ENCODE assay signal across 15 mouse cellular contexts in the genomic region with DNA sequence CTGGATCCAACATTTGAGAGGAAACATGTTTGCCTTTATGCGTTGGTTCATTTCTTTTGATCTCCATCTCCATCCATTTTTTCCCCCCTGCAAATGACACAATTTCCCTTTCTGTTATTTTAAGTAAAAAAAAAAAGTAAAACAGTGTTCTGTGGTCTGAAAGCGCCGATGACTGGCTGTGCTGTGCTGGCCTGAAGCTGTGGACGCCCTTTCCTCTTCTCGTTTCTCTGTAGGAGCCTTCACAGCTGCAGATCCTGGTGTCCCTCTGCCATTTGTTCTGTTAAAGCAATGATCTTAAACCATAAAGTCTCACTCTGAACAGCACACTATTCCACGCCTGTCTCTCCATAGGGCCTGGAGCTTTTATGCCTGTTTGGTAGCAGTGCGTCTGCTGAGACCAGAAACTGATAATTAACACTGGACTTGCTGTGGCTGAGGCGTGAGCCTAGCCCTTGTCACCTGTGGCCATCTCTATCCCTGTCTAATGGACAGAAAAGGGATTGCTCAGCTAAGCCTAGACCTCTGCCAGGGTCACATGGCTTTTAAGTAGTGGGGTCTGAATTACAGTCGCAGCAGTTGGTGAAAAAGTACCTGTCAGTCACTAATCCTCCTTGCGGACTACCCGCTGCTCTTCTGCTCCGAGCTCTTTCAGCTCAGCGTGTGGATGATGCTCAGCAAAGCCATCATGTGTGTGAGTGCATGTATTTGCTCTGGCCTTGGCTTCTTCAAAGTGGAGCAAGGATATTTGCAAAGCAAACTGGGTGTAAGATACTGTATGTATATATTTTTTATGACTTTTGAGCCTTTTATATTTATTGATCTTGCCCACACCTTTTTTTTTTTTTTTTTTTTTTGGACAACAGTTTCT. TPM values are rescaled to one million over a fixed set of nuclear protein-coding genes. Genes with fewer than 3 reads are reported as not detected.
A peak's percentile ranks its signal among the peaks of the same experiment; 100 is the strongest.
DNase-seq lines count a peak whose midpoint lies in the region; ATAC-seq and TF ChIP-seq lines count a peak whose summit lies in the region.
"Had no signal": no experiment of that assay in that cellular context is flagged by ENCODE, and none has a peak within 500 bp of the region (broad histone marks: within the 10 kb centered on the region; RNA-seq: fewer than 3 reads in every experiment).

No protein-coding gene starts in this region.

- intact Hi-C loops in heart, adult 2 months (cut with DNase I): loop anchor here (1.0 kb wide), 1 partner anchor 83 kb away; no protein-coding TSS in a partner anchor
- intact Hi-C loops in heart, postnatal 25 days (cut with DNase I): no loop called here

- 0 out of 2 replicates have a peak, but pooled peaks have one; percentile 38 for ATAC-seq in midbrain, embryonic 11.5 days (ENCODE audit: low FRiP score)
- ATAC-seq in midbrain, embryonic 13.5 days: peak; percentile 84
- ATAC-seq: CD4-positive, CD25-positive, alpha-beta regulatory T cell, adult 4 months; intestine, embryonic 16.5 days had no signal

- 62% methylated on average over 13 of the region's 13 CpGs for WGBS in heart, adult 2 months
- 58% methylated on average over 13 of the region's 13 CpGs for WGBS in midbrain, embryonic 11.5 days
- WGBS in midbrain, embryonic 10.5 days: 68% methylated on average over 13 of the region's 13 CpGs
- 51% methylated on average over 13 of the region's 13 CpGs for WGBS in midbrain, embryonic 13.5 days

- no peak for DNase-seq in heart, adult 2 months
- no peak for DNase-seq in heart, postnatal 25 days (ENCODE audit: low spot score)
- DNase-seq in midbrain, embryonic 11.5 days (ENCODE audit: low spot score, missing footprints): no peak
- no peak for DNase-seq in midbrain, embryonic 10.5 days (ENCODE audit: low spot score)
- DNase-seq in testis, postnatal 10 days (ENCODE audit: low spot score): no peak
- no peak for DNase-seq in neural tube, embryonic 10.5 days (ENCODE audit: extremely low spot score, low spot score)
- DNase-seq: kidney, postnatal 4 days; lung, adult 2 months; right cerebral cortex, postnatal 14 days; thymus, postnatal 25 days had no signal

- H3K4me1 ChIP-seq in heart, adult 2 months (ENCODE audit: control insufficient read depth, insufficient read depth, low read length): peaks cover 19% of the 10 kb centered on the region
- H3K4me1 ChIP-seq in midbrain, embryonic 11.5 days (ENCODE audit: control insufficient read depth, insufficient read depth, low read length): no peaks in the 10 kb centered on the region
- peaks cover 11% of the 10 kb centered on the region for H3K4me1 ChIP-seq in midbrain, embryonic 10.5 days
- peaks cover 8% of the 10 kb centered on the region; the same call in 1 of the 2 replicates for H3K4me1 ChIP-seq in midbrain, embryonic 13.5 days (replicated peaks)

- H3K9me3 ChIP-seq in midbrain, embryonic 11.5 days (ENCODE audit: control insufficient read depth, low read length): no peaks in the 10 kb centered on the region
- no peaks in the 10 kb centered on the region for H3K9me3 ChIP-seq in midbrain, embryonic 10.5 days (replicated peaks)
- no peaks in the 10 kb centered on the region for H3K9me3 ChIP-seq in midbrain, embryonic 13.5 days
- H3K9me3 ChIP-seq: embryonic facial prominence, embryonic 13.5 days; limb, embryonic 15.5 days had no signal

- TF ChIP-seq POLR2A in heart, adult 2 months (IDR thresholded peaks at IDR 0.05; ENCODE audit: insufficient read depth, low read depth, low read length): no peak

- H3K4me2 ChIP-seq in midbrain, embryonic 11.5 days: no peak overlapping the region
- H3K4me2 ChIP-seq in midbrain, embryonic 13.5 days (replicated peaks): no peak overlapping the region
- H3K4me2 ChIP-seq: embryonic facial prominence, embryonic 13.5 days; limb, embryonic 15.5 days had no signal

- H3K9ac ChIP-seq in heart, adult 2 months (ENCODE audit: low read depth, low read length): no peak overlapping the region
- H3K9ac ChIP-seq in midbrain, embryonic 11.5 days (ENCODE audit: low read length): no peak overlapping the region
- H3K9ac ChIP-seq in midbrain, embryonic 13.5 days (replicated peaks): no peak overlapping the region
- H3K9ac ChIP-seq: embryonic facial prominence, embryonic 13.5 days; limb, embryonic 15.5 days had no signal

- H3K79me2 ChIP-seq in heart, adult 2 months (replicated peaks; ENCODE audit: control insufficient read depth, insufficient read depth, low read length): peaks cover 2% of the 10 kb centered on the region; the same call in 1 of the 2 replicates

- no peaks in the 10 kb centered on the region for H3K27me3 ChIP-seq in heart, adult 2 months (ENCODE audit: control insufficient read depth, insufficient read depth, low read length)
- H3K27me3 ChIP-seq in midbrain, embryonic 11.5 days (ENCODE audit: control insufficient read depth, insufficient read depth, low read length): no peaks in the 10 kb centered on the region
- H3K27me3 ChIP-seq in midbrain, embryonic 10.5 days (ENCODE audit: low read depth, poor library complexity, severe bottlenecking): no peaks in the 10 kb centered on the region
- no peaks in the 10 kb centered on the region for H3K27me3 ChIP-seq in midbrain, embryonic 13.5 days
- H3K27me3 ChIP-seq: embryonic facial prominence, embryonic 13.5 days; limb, embryonic 15.5 days had no signal

- no peak for TF ChIP-seq EP300 in heart, adult 2 months (IDR thresholded peaks at IDR 0.05; ENCODE audit: insufficient read depth, low read depth, low read length)

- no peak overlapping the region for H3K4me3 ChIP-seq in heart, adult 2 months
- H3K4me3 ChIP-seq in midbrain, embryonic 11.5 days (ENCODE audit: low read depth, low read length): no peak overlapping the region
- H3K4me3 ChIP-seq in midbrain, embryonic 10.5 days: no peak overlapping the region
- H3K4me3 ChIP-seq in midbrain, embryonic 13.5 days (replicated peaks): no peak overlapping the region
- H3K4me3 ChIP-seq: embryonic facial prominence, embryonic 13.5 days; limb, embryonic 15.5 days had no signal

- peak overlapping the region; percentile 49 for H3K27ac ChIP-seq in heart, adult 2 months
- H3K27ac ChIP-seq in midbrain, embryonic 11.5 days (ENCODE audit: low read depth, low read length): no peak overlapping the region
- H3K27ac ChIP-seq in midbrain, embryonic 10.5 days (replicated peaks): no peak overlapping the region
- no peak overlapping the region for H3K27ac ChIP-seq in midbrain, embryonic 13.5 days
- H3K27ac ChIP-seq: embryonic facial prominence, embryonic 13.5 days; limb, embryonic 15.5 days had no signal

- peaks cover 35% of the 10 kb centered on the region for H3K36me3 ChIP-seq in heart, adult 2 months (ENCODE audit: control insufficient read depth, insufficient read depth, low read length)
- no peaks in the 10 kb centered on the region for H3K36me3 ChIP-seq in midbrain, embryonic 11.5 days (ENCODE audit: control insufficient read depth, insufficient read depth, low read length)
- no peaks in the 10 kb centered on the region for H3K36me3 ChIP-seq in midbrain, embryonic 10.5 days
- H3K36me3 ChIP-seq in midbrain, embryonic 13.5 days: no peaks in the 10 kb centered on the region
- H3K36me3 ChIP-seq: limb, embryonic 15.5 days had no signal

- TF ChIP-seq CTCF in heart, adult 2 months (IDR thresholded peaks at IDR 0.05): no peak

RNA-seq across cellular contexts. Expression of gene Eepd1, which starts 9.2 kb away (rescaled TPM):
- 10 to 100 TPM; 18.9 to 23.3 TPM for total RNA-seq in heart, adult 2 months (2021)
- polyA plus RNA-seq in heart, adult 2 months (2012; rRNA removed): 16.7 and 21.3 TPM in 2 replicates
- total RNA-seq in heart, postnatal 25 days (2021): 10 to 100 TPM; 16.8 to 21.2 TPM
- polyA plus RNA-seq in midbrain, embryonic 11.5 days (2014; fragmentation: Nextera tagmentation; extraction: Ambion mirVana): 5.5 and 7.8 TPM in 2 replicates
- polyA plus RNA-seq in midbrain, embryonic 10.5 days (2016; fragmentation: Nextera tagmentation; extraction: Ambion mirVana): 8.5 and 11.4 TPM in 2 replicates
- polyA plus RNA-seq in midbrain, embryonic 13.5 days (2015; fragmentation: Nextera tagmentation; extraction: Ambion mirVana): 5.1 and 5.3 TPM in 2 replicates
